Mouse (Mus musculus) lung, postnatal 10 days (tissue): ENCODE data around the gene Mog.
A peak's percentile ranks its signal among the peaks of the same experiment; 100 is the strongest.

ENCODE experiments used
- DNase-seq: peaks from one replicate; pipeline ENCODE4 v3.0.0; 2021

The Mog gene

DNA sequence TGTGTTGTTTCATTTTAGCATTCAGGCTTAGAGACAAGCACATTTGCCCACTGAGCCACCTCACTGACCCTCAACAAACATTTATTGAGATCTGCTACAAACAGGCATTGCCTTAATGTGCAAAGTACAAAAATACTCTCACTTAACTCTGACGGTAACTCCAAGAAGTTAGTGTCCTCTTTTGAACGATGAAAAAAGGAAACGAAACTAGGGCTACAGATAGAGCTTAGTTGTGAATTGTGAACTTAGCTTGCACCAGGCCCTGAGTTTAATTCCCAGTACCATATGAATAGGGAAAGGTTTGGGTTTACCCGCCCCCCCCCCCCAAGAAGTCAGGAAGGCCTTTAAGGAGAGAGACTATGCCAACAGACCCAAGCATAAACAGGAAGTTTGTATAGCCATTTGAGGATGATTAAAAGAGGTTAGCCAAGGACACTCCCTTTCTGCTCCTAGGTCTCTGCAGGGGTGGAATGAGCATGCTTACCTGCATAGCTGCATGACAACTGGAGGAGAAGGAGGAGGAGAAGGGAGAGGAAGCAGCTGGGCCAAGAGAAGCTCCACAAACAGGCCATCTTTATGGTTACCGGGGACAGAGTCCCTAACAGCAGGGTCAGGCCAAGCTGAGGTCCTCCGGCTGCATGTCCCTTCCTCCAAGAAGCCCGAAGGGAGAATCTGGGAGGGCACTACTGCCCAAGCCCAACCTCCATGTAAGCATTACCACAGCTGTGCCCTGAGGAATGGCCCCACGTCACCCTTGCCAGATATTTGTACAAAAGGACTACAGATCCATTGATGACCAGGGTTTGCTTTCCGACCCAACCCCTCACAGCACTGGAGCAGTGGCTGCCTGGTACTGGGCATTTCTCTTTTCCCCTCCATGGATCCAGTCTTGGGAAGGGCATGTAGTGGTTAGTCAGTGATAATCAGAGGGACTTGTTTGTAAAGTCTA, at the start of gene Mog:
TSS of gene Mog (minus strand) at position 771 of the 949 bp plus-strand sequence.
- DNase-seq, result no peak

DNA sequence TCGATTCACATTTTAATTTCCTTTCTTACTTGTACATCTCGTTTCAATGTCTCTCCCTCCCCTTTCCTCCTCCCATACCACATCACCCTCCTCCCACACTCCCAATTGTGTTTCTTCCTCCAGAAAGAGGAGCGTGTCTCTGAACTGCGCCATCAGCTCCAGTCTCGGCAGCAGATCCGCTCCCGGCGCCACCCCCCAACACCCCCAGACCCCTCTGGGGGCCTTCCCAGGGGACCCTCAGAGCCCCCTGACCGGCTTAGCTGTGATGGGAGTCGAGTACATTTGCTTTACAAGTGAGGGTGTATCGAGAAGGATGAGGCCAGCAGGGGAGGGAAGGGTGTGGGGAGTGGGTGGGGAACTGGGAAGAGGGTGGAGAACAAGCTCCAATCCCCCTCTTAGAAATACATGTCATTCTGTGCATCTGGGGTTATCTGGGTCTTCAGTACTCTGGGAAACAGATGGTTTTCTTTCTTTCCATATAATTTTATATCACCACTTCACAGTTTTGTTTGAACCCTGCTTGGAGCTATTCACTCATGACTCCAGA, 49.6 kb upstream of the Mog start:
- no peak for DNase-seq

DNA sequence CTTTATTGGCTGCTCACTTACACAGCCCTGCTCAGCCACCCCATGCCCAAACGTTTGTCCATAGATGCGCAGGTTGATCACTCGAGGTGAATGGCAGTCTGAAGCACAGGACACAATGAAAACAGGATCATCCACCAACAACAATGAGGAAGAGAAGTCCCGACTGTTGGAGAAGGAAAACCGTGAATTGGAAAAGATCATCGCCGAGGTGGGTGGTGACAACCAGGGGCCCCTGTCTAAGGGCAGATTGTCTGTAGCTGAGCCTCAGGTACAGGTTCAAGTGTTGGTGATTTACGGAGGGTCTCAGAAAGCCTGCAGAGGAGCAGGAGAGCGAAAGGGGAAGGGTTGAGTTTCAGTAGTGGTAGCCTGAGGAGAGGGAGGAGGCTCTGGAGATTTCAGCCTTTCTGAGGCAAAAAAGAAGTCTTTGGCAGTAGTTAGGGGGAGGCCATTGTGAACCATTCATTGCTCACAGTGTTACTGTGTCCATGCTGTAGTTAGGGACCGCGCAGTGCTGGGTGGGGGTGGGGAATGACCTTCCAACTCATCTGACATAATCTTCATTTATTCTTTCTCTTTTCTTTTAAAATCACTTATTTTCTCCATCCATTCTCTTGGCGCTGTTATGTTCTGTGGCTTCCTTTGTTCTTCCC, 49.0 kb upstream of the Mog start:
- DNase-seq, result no peak

DNA sequence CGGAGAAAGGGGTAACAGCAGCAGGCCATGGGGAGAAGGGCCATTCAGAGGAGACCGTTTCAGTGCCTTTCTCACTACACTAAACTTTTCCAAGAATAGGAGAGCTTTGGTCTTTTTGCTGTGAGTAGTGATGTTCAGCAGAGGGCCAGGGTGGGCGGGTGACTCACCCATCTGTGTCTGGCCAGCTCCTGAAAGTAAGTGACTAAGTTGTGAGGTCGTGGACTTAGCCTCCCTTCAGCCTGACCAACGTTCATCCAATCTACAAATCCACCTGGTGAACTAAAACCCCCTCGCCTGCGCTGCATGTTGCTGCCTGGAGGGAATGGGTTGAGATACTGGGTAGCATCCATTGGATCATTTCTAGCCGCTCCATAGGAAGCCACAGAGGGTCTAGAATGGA, 46.9 kb upstream of the Mog start:
- no peak for DNase-seq

DNA sequence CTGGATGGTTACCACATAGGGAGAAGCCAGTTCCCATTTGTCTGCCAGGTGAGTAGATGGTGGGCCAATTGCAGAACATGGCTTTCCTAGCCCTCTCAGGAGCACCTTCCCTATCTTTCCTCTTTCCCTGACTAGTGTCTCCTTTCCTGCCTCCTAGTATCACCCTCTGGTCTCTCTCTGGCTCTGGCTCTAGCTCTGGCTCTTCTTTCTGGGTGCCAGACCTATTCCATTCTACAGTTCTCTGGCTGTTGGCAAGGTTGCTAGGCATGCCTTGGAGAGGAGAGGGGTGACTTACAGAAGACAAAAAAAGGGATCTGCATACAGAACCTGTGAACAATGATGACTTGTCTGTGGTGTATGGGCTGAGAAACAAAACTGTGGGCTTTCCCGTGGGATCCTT, 44.7 kb upstream of the Mog start:
- DNase-seq, result no peak

DNA sequence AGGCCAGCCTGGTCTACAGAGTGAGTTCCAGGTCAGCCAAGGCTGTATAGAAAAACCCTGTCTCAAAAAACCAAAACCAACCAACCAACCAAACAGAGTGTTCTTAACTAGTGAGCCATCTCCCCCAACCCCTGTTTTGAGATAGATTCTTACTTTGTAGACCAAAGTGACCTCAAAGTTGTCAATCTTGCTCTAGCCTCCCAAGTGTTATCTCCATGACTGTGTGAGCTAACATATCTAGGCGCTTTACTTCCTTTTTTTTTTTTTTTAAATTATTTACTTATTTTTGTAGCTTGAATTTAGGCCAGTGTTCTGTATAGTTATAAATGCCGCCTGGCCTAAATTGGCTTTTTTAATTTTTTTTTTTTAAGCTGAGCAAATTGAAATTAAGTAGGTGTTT, 42.8 kb upstream of the Mog start:
- no peak for DNase-seq

DNA sequence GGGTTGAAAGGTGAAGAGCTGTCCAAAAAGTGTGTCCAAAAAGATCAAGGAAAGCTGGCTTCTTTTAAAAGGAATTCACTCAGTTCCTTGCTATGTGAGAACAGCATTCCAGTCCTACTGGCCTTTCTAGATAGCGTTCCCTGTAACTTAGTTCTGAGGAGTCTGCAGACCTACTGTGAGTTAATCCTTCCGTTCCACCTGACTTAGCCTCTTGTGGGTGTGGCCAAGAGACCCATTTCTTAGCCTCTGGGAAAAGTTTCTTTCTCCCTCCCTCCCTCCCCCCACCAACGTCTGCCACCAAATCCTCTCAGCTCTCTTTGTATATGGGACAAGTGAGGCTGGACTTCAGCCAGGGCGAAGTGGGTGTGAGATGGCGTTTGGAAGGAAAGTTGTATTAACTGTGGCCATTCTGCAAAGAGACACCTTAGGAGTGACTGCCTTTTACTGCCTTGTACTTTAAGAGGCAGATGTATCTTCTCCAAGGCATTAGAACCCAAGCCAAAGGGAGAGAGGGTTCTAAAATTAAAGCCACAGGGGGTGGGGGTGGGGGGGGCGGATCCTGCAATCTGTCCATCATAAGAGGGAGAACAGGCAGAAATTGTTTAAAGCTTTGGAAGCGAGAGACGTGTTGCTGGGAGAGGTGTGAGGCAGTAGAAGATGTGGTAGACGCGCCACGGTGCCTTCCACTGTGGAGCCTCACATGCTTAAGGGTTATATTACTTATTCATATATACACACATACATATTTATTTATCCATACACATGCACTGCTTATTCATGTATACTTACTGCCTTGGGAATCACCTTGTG, 40.7 kb upstream of the Mog start:
- peak; percentile 67 for DNase-seq

DNA sequence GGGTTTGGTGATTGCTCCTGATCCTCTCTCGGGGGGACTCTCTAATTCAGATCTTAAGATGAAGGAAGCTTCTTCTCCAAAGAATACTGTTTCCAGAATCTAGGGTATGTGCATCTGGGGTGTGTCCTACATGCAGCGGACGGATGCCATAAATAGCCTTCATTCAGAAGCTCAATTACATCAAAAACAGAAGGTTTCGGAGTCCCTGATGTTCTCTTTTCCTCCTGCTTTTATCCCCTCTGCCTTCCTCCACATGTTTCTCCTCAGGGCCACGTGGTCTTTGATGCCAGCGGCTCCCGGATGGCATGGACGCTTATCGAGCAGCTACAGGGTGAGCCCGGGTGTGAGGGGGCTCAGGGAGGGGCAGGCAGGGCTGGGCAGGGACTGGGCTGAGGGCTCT, 39.9 kb upstream of the Mog start:
- DNase-seq, result no peak

DNA sequence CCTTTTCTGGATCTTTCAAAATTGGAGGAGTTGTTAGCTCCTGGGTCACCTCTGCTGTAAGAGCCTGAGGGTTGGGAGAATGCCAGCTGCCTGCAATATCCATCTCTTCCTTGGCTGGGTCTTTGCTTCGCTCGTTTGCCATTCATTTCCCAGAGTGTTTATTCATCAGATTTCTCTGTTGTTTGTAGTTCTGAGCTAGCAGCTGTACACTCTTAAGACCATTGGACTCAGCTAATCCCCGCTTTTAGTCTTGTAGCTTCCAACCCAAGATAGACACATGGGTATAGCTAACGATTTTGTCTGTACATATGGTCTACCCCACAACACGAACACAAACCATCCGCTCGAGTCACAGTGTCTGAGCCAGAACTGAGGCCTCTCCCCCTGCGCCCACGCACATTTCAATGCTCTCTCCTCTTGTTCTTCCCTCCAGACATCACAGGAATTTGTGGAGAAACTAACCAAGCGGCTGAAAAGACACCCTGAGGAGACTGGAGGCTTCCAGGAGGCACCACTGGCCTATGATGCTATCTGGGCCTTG, 39.0 kb upstream of the Mog start:
- peak; percentile 21 for DNase-seq

DNA sequence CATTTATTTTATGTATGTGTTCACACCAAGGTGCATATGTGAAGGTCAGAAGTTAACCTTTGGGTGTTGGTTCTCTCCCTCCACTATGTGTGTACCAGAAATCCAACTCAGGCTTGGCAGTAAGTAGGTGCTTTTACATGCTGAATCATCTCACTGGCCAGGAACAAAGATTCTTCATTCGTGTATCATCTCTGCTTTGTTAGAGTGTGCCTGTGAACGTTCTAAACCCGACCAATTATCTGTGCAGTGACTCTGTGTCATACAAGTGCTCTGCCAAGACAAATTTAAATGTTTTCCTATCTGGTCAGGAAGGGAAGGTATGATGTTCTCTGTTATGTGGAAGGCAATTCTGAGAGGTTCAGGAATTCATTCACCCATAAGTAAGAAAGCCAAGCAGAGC, 38.2 kb upstream of the Mog start:
- DNase-seq, result no peak

DNA sequence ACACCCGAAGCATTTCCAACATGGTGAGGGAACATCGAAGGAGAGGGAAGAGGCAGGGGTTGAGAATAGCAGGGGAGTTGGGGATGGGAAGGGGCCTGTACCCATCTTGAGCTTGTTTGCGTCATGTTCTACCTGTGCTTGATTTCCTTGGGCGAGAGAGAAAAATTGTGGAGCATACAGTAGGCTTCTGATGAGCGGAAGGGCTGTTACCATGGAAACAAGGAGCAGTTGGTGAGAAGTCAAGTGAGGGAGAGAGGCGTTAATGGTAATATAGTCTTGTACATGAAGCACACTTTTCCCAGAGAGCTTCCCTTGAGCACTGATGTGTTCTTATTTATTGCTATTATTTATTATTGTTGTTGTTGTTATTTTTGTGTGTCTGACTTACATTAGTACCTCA, 33.8 kb upstream of the Mog start:
- DNase-seq, result no peak

DNA sequence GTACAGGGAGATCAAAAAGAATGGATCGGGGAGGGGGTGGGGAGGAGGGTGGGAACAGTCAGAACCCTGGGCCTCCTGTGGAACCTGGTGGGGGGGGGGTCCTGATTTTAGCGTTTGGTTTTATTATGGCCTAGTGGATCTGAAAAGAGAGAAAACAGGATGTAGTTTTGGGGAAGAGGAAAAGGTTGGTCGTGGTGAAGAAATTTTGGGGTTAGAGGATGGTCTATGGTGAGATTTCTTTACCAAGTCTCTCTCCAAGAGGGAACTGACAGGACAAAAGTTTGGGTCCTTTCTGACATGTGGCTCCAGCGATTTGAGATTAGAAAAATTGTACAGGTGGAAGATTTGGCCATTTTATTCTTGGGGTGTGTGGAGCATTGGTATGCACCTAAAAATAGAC, 28.5 kb upstream of the Mog start:
- DNase-seq, result no peak

DNA sequence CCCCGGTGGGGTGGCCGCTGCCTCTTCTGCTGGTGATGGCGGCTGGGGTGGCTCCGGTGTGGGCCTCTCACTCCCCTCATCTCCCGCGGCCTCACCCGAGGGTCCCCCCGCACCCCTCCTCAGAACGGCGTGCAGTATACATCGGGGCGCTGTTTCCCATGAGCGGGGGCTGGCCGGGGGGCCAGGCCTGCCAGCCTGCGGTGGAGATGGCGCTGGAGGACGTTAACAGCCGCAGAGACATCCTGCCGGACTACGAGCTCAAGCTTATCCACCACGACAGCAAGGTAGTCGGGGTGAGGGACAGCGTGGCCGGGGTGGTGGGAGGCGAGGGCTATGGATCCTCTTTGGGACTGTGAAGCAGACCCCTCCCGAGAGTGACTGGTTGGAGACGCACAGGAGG, 27.7 kb upstream of the Mog start:
- peak; percentile 5 for DNase-seq

DNA sequence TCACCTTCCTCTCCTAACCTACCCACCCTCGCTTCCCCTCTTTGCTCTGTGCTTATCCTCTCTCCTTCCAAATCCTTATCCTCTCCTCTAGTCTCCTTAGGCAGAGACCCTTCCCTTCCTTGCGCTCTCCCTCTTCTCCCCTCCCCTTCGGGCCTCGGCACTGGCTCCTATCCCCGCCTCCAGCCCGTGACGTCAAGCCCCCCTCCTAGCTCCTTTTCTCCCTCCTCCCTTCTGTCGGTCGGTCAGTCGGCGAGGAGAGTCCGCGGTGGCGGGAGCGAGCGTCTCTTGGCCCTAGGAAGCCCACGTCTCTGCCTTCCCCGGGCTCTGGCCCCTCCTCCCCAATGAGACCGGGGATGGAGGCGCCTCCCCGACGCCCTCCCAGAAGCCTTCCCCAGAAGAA, 27.2 kb upstream of the Mog start:
- DNase-seq, result peak; percentile 84

DNA sequence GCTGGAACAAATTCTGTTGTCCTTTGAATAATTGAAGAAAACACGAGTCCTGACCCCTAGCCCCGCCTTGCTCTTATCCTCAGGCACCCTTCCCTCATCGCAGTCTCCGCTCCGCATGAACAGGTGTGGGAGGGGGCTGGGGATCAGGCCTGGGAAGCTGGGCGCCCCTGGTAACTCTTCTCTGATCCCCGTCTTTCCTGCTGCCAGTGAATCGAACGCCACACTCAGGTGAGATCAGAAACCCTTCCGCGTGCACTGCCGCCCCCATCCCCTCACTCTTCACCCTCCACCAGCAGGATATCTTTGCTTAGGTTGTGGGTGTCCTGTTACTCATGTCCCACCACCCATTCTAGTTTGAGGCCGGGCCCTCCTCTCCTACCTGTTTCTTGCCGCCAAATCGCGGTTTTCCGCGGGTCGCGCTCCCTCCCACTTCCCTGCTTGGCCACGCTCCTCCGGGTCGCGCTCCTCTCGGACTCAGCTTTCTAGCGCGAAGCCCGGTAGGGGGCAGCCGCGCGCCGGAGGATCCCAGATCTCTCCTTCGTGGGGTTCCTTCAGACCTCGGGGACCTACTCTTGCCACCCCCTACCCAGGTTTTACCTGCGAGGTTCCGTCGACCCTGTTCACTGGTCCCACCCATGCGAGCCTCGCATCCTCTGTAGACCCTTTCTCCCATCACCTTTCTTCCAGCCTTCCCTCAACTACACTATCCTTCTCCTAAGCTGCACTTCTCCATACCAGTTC, 26.5 kb upstream of the Mog start:
- DNase-seq, result peak; percentile 74

DNA sequence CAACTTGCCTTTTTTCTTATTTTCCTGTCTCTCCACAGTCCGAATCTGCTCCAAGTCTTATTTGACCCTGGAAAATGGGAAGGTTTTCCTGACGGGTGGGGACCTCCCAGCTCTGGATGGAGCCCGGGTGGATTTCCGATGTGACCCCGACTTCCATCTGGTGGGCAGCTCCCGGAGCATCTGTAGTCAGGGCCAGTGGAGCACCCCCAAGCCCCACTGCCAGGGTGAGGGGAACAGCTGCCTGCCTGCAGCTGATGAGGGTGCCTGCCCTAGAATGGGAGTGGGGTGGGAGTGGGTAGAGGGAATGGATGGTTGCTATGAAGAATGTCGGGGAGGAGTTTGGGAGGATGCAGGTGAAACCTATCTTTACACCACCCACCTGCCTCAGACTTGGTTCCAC, 25.2 kb upstream of the Mog start:
- DNase-seq, result no peak

DNA sequence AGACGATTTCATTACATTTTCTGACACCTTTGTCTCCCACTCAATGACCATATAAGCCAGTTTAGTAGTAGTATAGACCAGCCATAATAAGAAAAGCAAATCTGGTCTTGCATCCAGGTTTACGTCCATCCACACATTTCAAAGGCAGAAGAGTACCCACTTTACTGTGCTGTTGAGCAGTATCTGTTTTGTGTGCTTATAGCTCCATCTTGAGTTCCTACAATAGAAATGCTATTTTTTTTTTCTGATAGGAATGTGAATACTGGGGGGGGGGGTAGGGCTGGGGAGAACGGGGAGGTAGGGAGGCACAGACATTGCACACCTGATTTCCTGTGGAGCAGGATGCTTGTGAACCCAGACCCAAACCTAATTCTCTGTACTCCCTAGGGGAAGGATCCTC, 24.8 kb upstream of the Mog start:
- no peak for DNase-seq

DNA sequence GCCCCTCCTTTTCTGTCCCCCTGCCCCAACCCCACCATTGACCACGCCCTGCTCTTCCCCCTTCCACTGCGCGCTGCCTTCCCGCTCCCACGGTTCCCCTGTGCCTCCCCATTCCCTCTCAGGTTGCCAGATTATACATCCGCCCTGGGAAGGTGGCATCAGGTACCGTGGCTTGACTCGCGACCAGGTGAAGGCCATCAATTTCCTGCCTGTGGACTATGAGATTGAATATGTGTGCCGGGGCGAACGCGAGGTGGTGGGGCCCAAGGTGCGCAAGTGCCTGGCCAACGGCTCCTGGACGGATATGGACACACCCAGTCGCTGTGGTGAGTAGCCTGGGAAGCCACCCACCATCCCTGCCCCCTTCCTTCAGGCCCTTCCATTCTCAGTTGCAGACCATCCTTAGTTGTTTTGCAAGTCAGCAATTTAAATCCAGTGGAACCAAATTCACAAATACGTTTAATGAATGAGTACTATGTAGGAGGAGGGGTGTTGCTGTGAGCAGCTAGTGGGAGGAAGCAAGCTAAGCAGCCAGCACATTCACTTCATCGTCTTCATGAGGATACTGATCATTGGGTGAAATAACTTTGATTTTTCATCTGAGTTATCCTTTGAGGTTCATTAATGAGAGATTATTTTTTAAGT, 24.3 kb upstream of the Mog start:
- DNase-seq, result peak; percentile 3

DNA sequence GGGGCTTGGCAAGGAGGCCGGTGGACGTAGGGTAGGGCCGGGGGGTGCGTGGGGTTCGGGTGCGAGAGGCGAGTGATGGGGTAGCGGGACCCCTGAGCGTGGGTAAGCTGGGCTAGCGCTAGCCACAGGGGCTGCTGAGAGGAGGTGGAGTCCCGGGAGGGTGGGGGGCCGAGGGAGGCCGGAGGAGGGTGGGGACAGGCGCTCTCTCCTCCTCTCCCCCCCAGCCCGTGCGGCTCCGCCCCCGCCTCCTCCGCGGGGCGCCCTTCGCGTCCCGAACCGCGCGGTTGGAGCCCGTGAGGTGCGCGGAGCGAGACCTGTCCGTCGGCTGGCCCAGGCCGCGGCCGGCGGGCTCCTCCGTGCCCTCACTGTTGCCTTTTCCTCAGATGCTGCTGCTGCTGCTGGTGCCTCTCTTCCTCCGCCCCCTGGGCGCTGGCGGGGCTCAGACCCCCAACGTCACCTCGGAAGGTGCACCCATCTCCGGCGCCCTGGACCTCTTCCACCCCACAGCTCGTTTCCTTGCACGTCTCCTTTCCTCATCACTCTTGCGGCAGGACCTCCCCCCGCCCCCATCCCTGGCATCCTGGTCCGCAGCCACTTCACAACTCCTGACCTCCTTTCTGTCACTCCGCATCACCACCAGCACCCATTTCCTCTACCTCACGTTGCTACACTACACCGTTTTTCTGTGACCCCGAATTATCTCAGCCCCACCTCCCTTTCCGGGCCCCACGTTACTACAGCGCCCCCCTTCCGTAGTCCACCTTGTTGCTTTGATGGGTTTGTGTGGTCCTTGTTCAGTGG, 23.3 kb upstream of the Mog start:
- DNase-seq, result peak; percentile 71

DNA sequence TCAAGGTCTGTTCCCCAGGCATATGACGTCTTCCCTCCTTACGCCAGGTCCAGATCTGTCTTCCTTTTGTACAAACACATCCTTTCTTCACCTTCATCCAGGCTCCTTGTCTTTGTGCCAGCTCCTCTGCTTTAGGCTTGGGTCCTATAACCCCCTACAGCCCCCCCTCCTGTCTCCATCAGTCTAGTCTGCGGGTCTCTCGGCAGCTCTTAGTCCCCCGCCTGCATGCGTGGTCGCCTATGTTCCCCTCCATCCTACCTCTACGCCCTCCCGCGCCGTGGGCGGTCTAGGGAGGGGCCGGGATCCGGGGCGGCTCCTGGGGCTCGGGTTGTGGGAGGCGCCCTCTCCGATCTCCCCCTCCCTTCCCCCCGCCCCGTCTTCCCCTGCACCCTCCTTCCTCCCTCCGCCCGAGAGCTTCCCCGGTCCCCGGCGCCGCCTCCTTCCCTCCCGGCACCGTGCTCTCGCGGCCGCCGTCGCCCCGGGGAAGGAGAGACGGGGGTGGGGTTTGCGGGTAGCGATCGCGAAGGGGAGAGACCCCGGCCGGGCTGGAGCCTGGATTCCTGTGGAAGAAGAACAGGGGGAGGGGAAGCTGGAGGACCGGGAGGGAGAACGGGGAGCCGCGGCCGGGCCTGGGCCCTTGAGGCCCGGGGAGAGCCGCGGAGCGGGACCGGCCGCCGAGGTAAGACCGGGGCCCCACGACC, 22.6 kb upstream of the Mog start, which contains the start of gene Gabbr1:
TSS of gene Gabbr1 (plus strand) at position 356 of the 701 bp plus-strand sequence.
- peak; percentile 89 for DNase-seq
